Mouse (Mus musculus) heart, embryonic 16.5 days (tissue): ENCODE data around the gene Dok5. TPM values are rescaled to one million over a fixed set of nuclear protein-coding genes. Genes with fewer than 3 reads are reported as not detected.

Experiments used
- ATAC-seq: fragments of 200-750 bp; cut with Nextera tagmentation; replicated peaks from 2 replicates; pipeline ENCODE4 v1.8.0; 2017; ENCODE audit warnings: moderate number of reproducible peaks; ENCODE audit not compliant: insufficient read depth, low FRiP score; ENCODE audit errors: extremely low read depth
- H3K27ac ChIP-seq: fragments of 300-500 bp; sonication (generic); 2 replicates; pipeline ENCODE4 v1.5.1; 2014; ENCODE audit warnings: mild to moderate bottlenecking, low read length, control low read depth, moderate library complexity
- H3K27me3 ChIP-seq: fragments of 300-500 bp; sonication (generic); 2 replicates; pipeline ENCODE4 v1.6.1; 2014; ENCODE audit warnings: low read length, mixed read lengths; ENCODE audit not compliant: control insufficient read depth, insufficient read depth
- H3K36me3 ChIP-seq: fragments of 300-500 bp; sonication (generic); 2 replicates; pipeline ENCODE4 v1.6.1; 2014; ENCODE audit not compliant: control insufficient read depth, insufficient read depth
- H3K4me1 ChIP-seq: fragments of 300-500 bp; sonication (generic); 2 replicates; pipeline ENCODE4 v1.6.1; 2014; ENCODE audit warnings: low read length, mixed read lengths; ENCODE audit not compliant: control insufficient read depth, insufficient read depth
- H3K4me2 ChIP-seq: fragments of 300-500 bp; sonication (generic); 2 replicates; pipeline ENCODE4 v1.6.1; 2014; ENCODE audit warnings: low read depth, mild to moderate bottlenecking, control low read depth, low read length
- H3K4me3 ChIP-seq: fragments of 300-500 bp; sonication (generic); 2 replicates; pipeline ENCODE4 v1.5.1; 2014; ENCODE audit warnings: mild to moderate bottlenecking, control low read depth, low read length
- H3K9ac ChIP-seq: fragments of 300-500 bp; sonication (generic); 2 replicates; pipeline ENCODE4 v1.6.1; 2014; ENCODE audit warnings: low read length, control low read depth
- H3K9me3 ChIP-seq: fragments of 300-500 bp; sonication (generic); replicated peaks from 2 replicates; pipeline ENCODE4 v1.6.1; 2016; ENCODE audit warnings: low read length; ENCODE audit not compliant: control insufficient read depth
- WGBS: fragments of 180-500 bp; shearing (Covaris S2); extraction: QIAGEN DNeasy Blood & Tissue Kit; methylation state at CpG from one replicate; pipeline ENCODE4 v1.1.7; 2014; 5-methylcytosine and 5-hydroxymethylcytosine counted together
- polyA plus RNA-seq: library from polyadenylated mRNA; unstranded; fragments of >200 nt; fragmentation: Nextera tagmentation; extraction: Ambion mirVana; gene quantifications from 2 replicates; pipeline ENCODE4 v1.2.1, GENCODE M21; 2015

Dok5 gene
- polyA plus RNA-seq, 1 experiment from 2014 or later = 6.1 TPM

GRCm38 (mm10) chr2:170752191-170752850 lies 20.7 kb downstream of the Dok5 start:
- Histone ChIP-seq H3K36me3 (no peaks in the 10 kb centered on the region), H3K4me1 (peaks cover 6% of the 10 kb centered on the region; the same call in 1 of the 2 replicates), H3K4me2 (no peak overlapping the region), H3K27me3 (no peaks in the 10 kb centered on the region), H3K9ac (no peak overlapping the region), H3K9me3 (no peaks in the 10 kb centered on the region), H3K27ac (no peak overlapping the region), H3K4me3 (no peak overlapping the region)
- no peak for ATAC-seq
- WGBS = 25% methylated on average over 10 of the region's 10 CpGs

- WGBS = 53% methylated on average over 2 of the region's 2 CpGs
- Histone ChIP-seq H3K4me1 (peaks cover 6% of the 10 kb centered on the region; the same call in 1 of the 2 replicates), H3K4me3 (no peak overlapping the region), H3K27me3 (no peaks in the 10 kb centered on the region), H3K9ac (no peak overlapping the region), H3K36me3 (no peaks in the 10 kb centered on the region), H3K4me2 (no peak overlapping the region), H3K27ac (no peak overlapping the region), H3K9me3 (no peaks in the 10 kb centered on the region)
- ATAC-seq = no peak
Observed at GRCm38 (mm10) chr2:170755817-170756216, 24.2 kb downstream of the Dok5 start.

GRCm38 (mm10) chr2:170756667-170757066 lies 25.1 kb downstream of the Dok5 start:
- Histone ChIP-seq H3K27me3 (no peaks in the 10 kb centered on the region), H3K4me1 (peaks cover 6% of the 10 kb centered on the region; the same call in 1 of the 2 replicates), H3K36me3 (no peaks in the 10 kb centered on the region), H3K27ac (no peak overlapping the region), H3K4me3 (no peak overlapping the region), H3K9me3 (no peaks in the 10 kb centered on the region), H3K4me2 (no peak overlapping the region), H3K9ac (no peak overlapping the region)
- 77% methylated on average over 7 of the region's 7 CpGs for WGBS
- ATAC-seq = no peak

GRCm38 (mm10) chr2:170757228-170757875 lies 25.7 kb downstream of the Dok5 start:
- ATAC-seq = peak; percentile 65
- Histone ChIP-seq H3K36me3 (no peaks in the 10 kb centered on the region), H3K27me3 (no peaks in the 10 kb centered on the region), H3K9ac (no peak overlapping the region), H3K4me3 (no peak overlapping the region), H3K9me3 (no peaks in the 10 kb centered on the region), H3K4me1 (peaks cover 4% of the 10 kb centered on the region; the same call in 1 of the 2 replicates), H3K27ac (0 out of 2 replicates have a peak overlapping the region, but pooled peaks have one; percentile 16), H3K4me2 (no peak overlapping the region)
- WGBS = 57% methylated on average over 14 of the region's 14 CpGs

- H3K27ac ChIP-seq = no peak overlapping the region
Observed at GRCm38 (mm10) chr2:170758201-170758600, 26.6 kb downstream of the Dok5 start.

GRCm38 (mm10) chr2:170764704-170765103 lies 33.1 kb downstream of the Dok5 start:
- 79% methylated on average over 3 of the region's 3 CpGs for WGBS
- 0 out of 2 replicates have a peak, but pooled peaks cover 2% of the 10 kb centered on the region for H3K4me1 ChIP-seq
- no peak overlapping the region for H3K27ac ChIP-seq
- no peaks in the 10 kb centered on the region for H3K9me3 ChIP-seq
- no peak overlapping the region for H3K4me3 ChIP-seq
- H3K36me3 ChIP-seq = no peaks in the 10 kb centered on the region
- no peak for ATAC-seq
- H3K27me3 ChIP-seq = no peaks in the 10 kb centered on the region
- no peak overlapping the region for H3K9ac ChIP-seq
- no peak overlapping the region for H3K4me2 ChIP-seq

More at GRCm38 (mm10) chr2:170758201-170758600, 26.6 kb downstream of the Dok5 start:
- Histone ChIP-seq H3K9me3 (no peaks in the 10 kb centered on the region), H3K9ac (no peak overlapping the region), H3K4me2 (no peak overlapping the region), H3K36me3 (no peaks in the 10 kb centered on the region), H3K27me3 (no peaks in the 10 kb centered on the region), H3K4me3 (no peak overlapping the region), H3K4me1 (no peaks in the 10 kb centered on the region; the same call in 1 of the 2 replicates)
- 84% methylated on average over 5 of the region's 5 CpGs for WGBS
- ATAC-seq = no peak; the same call in 1 of the 2 replicates

- no peak overlapping the region for H3K27ac ChIP-seq
- no peaks in the 10 kb centered on the region for H3K27me3 ChIP-seq
- no peak for ATAC-seq
- no peaks in the 10 kb centered on the region for H3K36me3 ChIP-seq
- H3K4me3 ChIP-seq = no peak overlapping the region
- 31% methylated on average over 8 of the region's 8 CpGs for WGBS
- peak overlapping the region; percentile 9; the same call in 1 of the 2 replicates for H3K4me2 ChIP-seq
- H3K4me1 ChIP-seq = 0 out of 2 replicates have a peak, but pooled peaks cover 2% of the 10 kb centered on the region
- H3K9ac ChIP-seq = no peak overlapping the region
- no peaks in the 10 kb centered on the region for H3K9me3 ChIP-seq
Observed at GRCm38 (mm10) chr2:170767243-170767642, 35.6 kb downstream of the Dok5 start.

- 0 out of 2 replicates have a peak, but pooled peaks cover 4% of the 10 kb centered on the region for H3K4me1 ChIP-seq
- no peak overlapping the region for H3K9ac ChIP-seq
- no peaks in the 10 kb centered on the region for H3K27me3 ChIP-seq
- WGBS = 59% methylated on average over 6 of the region's 6 CpGs
- no peak for ATAC-seq
- no peaks in the 10 kb centered on the region for H3K36me3 ChIP-seq
- no peak overlapping the region for H3K4me3 ChIP-seq
- no peak overlapping the region for H3K4me2 ChIP-seq
- H3K9me3 ChIP-seq = no peaks in the 10 kb centered on the region
- H3K27ac ChIP-seq = no peak overlapping the region
Observed at GRCm38 (mm10) chr2:170768699-170769098, 37.1 kb downstream of the Dok5 start.

GRCm38 (mm10) chr2:170771555-170771954 lies 39.9 kb downstream of the Dok5 start:
- H3K9ac ChIP-seq = no peak overlapping the region
- H3K4me1 ChIP-seq = 0 out of 2 replicates have a peak, but pooled peaks cover 4% of the 10 kb centered on the region
- WGBS = 43% methylated on average over 1 of the region's 1 CpGs
- no peaks in the 10 kb centered on the region for H3K27me3 ChIP-seq
- no peaks in the 10 kb centered on the region for H3K36me3 ChIP-seq
- no peak overlapping the region for H3K4me3 ChIP-seq
- no peak overlapping the region for H3K4me2 ChIP-seq
- no peaks in the 10 kb centered on the region for H3K9me3 ChIP-seq
- H3K27ac ChIP-seq = no peak overlapping the region
- ATAC-seq = no peak
